Mouse (Mus musculus) E14TG2a.4 (cell line): ENCODE measurements around the gene Map1lc3b.

Source experiments
- CTCF ChIP-seq: conservative IDR thresholded peaks from 2 replicates; pipeline ENCODE4 v1.5.1; 2014; ENCODE audit warnings: low read length
- NANOG ChIP-seq: IDR thresholded peaks from 2 replicates; pipeline ENCODE4 v1.6.1; 2014; ENCODE audit warnings: borderline replicate concordance, low read length, mixed read lengths
- POU5F1 ChIP-seq: IDR thresholded peaks from 2 replicates; pipeline ENCODE4 v1.6.1; 2014; ENCODE audit warnings: low read length, borderline replicate concordance

DNA sequence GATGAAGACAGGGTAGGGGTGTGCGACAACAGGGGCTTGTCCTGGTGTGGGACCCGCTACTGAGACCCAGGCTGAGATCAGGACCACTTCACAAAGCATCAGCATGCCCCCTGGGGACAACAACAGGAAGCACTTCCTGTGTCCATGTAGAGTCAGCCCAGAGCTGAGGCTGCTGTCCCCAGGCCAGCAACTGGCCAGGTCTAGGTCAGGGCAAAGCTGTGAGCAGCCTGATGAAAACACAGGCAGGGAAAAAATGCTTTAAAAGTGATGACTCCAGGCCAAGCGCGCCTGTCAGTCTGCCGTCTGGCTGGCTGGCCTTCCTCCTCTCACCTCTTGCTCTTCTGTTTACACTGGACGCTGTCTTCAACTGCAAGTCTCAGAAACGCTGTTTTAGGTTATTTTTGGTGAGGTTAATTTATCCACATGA, 41.5 kb downstream of the Map1lc3b start:
- no peak for TF ChIP-seq CTCF
- no peak for TF ChIP-seq POU5F1
- TF ChIP-seq NANOG = no peak
